Mouse (Mus musculus): Measurements from ENCODE around the gene Chrna1.
"Not testable (repeated sequence)": the region's sequence is repeated elsewhere in the genome, so short reads cannot be mapped to it uniquely, and the experiment has no call there.

Gene Chrna1

GRCm38 (mm10) chr2:73588951-73589350 lies 8.8 kb upstream of the Chrna1 start:
- no peak for DNase-seq

- no peak for DNase-seq
Observed at GRCm38 (mm10) chr2:73587109-73587506, 7.0 kb upstream of the Chrna1 start.

- no peak for DNase-seq
Observed at GRCm38 (mm10) chr2:73586392-73587108, 6.4 kb upstream of the Chrna1 start.

GRCm38 (mm10) chr2:73585347-73585831 lies 5.3 kb upstream of the Chrna1 start:
- DNase-seq = no peak

GRCm38 (mm10) chr2:73584645-73585346 lies 4.7 kb upstream of the Chrna1 start:
- peak; percentile 79 for DNase-seq

GRCm38 (mm10) chr2:73580720-73581119 lies 582 bp upstream of the Chrna1 start:
- no peak for DNase-seq

GRCm38 (mm10) chr2:73579168-73579567 lies 970 bp downstream of the Chrna1 start:
- DNase-seq = no peak

- no peak for DNase-seq
Observed at GRCm38 (mm10) chr2:73574418-73574817, 5.7 kb downstream of the Chrna1 start.

- DNase-seq = no peak
Observed at GRCm38 (mm10) chr2:73573556-73573955, 6.6 kb downstream of the Chrna1 start.

GRCm38 (mm10) chr2:73572539-73573372 lies 7.4 kb downstream of the Chrna1 start:
- peak; percentile 85 for DNase-seq

- DNase-seq = no peak
Observed at GRCm38 (mm10) chr2:73571901-73572300, 8.2 kb downstream of the Chrna1 start.

- no peak for DNase-seq
Observed at GRCm38 (mm10) chr2:73571304-73571703, 8.8 kb downstream of the Chrna1 start.

- DNase-seq = peak; percentile 46
Observed at GRCm38 (mm10) chr2:73566989-73567605, 13.0 kb downstream of the Chrna1 start.

- DNase-seq = no peak
Observed at GRCm38 (mm10) chr2:73566162-73566561, 14.0 kb downstream of the Chrna1 start.

- DNase-seq = no peak
Observed at GRCm38 (mm10) chr2:73563690-73564089, 16.4 kb downstream of the Chrna1 start.

- no peak for DNase-seq
Observed at GRCm38 (mm10) chr2:73562656-73563055, 17.5 kb downstream of the Chrna1 start.

GRCm38 (mm10) chr2:73561665-73562063 lies 18.5 kb downstream of the Chrna1 start:
- DNase-seq = no peak

- DNase-seq = no peak
Observed at GRCm38 (mm10) chr2:73560899-73561664, 19.1 kb downstream of the Chrna1 start.

GRCm38 (mm10) chr2:73560445-73560844 lies 19.7 kb downstream of the Chrna1 start:
- DNase-seq = no peak

- no peak for DNase-seq
Observed at GRCm38 (mm10) chr2:73557956-73558355, 22.2 kb downstream of the Chrna1 start.

GRCm38 (mm10) chr2:73557061-73557460 lies 23.1 kb downstream of the Chrna1 start:
- DNase-seq = not testable (repeated sequence)

- DNase-seq = no peak
Observed at GRCm38 (mm10) chr2:73554389-73554788, 25.7 kb downstream of the Chrna1 start.

Measured in right cerebral cortex, postnatal 25 days (tissue).